Mouse (Mus musculus): ENCODE results near the gene Hemk1. TPM values are rescaled to one million over a fixed set of nuclear protein-coding genes. Genes with fewer than 3 reads are reported as not detected.

The Hemk1 gene
- total RNA-seq (2021) = 10 to 100 TPM; 20.4 to 22.7 TPM
- long read RNA-seq, experiment 1, transcript Hemk1-201 (11 exons, 2,192 nt) = major isoform, 8 of 20 reads
- long read RNA-seq, experiment 1, partial matches to known transcripts = 6 of 20 reads
- long read RNA-seq, experiment 1, other reads (novel, unspliced or antisense) = 5 of 20 reads
- long read RNA-seq, experiment 2, transcript Hemk1-201 (11 exons, 2,192 nt) = major isoform, 6 of 15 reads
- long read RNA-seq, experiment 2, partial matches to known transcripts = 4 of 15 reads
- long read RNA-seq, experiment 2, other reads (novel, unspliced or antisense) = 4 of 15 reads

- peak; percentile 80 to 86 for DNase-seq
Measured at GRCm38 (mm10) chr9:107338172-107338883, at the start of gene Hemk1. Gene Hemk1, minus strand, starts transcription at chr9:107338350.

GRCm38 (mm10) chr9:107387708-107388107 is 49.6 kb upstream of the Hemk1 start:
- DNase-seq = no peak

GRCm38 (mm10) chr9:107386722-107387121 is 48.6 kb upstream of the Hemk1 start:
- DNase-seq = no peak

GRCm38 (mm10) chr9:107384396-107384795 is 46.2 kb upstream of the Hemk1 start:
- no peak for DNase-seq

- DNase-seq = peak; percentile 54 to 64
Measured at GRCm38 (mm10) chr9:107381723-107382122, 43.6 kb upstream of the Hemk1 start.

- DNase-seq = no peak
Measured at GRCm38 (mm10) chr9:107377961-107378512, 39.9 kb upstream of the Hemk1 start.

GRCm38 (mm10) chr9:107375451-107375850 is 37.3 kb upstream of the Hemk1 start:
- DNase-seq = no peak

GRCm38 (mm10) chr9:107374623-107375022 is 36.5 kb upstream of the Hemk1 start:
- DNase-seq = peak in 1 of 2 experiments; percentile 7

GRCm38 (mm10) chr9:107372441-107372840 is 34.3 kb upstream of the Hemk1 start:
- no peak for DNase-seq

GRCm38 (mm10) chr9:107370106-107370463 is 31.9 kb upstream of the Hemk1 start:
- no peak for DNase-seq

- no peak for DNase-seq
Measured at GRCm38 (mm10) chr9:107369270-107370105, 31.3 kb upstream of the Hemk1 start.

GRCm38 (mm10) chr9:107368302-107368701 is 30.2 kb upstream of the Hemk1 start:
- no peak for DNase-seq

GRCm38 (mm10) chr9:107366644-107367043 is 28.5 kb upstream of the Hemk1 start:
- DNase-seq = peak; percentile 38 to 83

GRCm38 (mm10) chr9:107360989-107361388 is 22.8 kb upstream of the Hemk1 start:
- DNase-seq = no peak

- DNase-seq = peak; percentile 49 to 92
Measured at GRCm38 (mm10) chr9:107357651-107358050, 19.5 kb upstream of the Hemk1 start.

GRCm38 (mm10) chr9:107355870-107356765 is 18.0 kb upstream of the Hemk1 start:
- DNase-seq = peak; percentile 51 to 77

GRCm38 (mm10) chr9:107354826-107355225 is 16.7 kb upstream of the Hemk1 start:
- no peak for DNase-seq

GRCm38 (mm10) chr9:107349321-107349720 is 11.2 kb upstream of the Hemk1 start:
- DNase-seq = no peak

- peak in 1 of 2 experiments; percentile 49 for DNase-seq
Measured at GRCm38 (mm10) chr9:107347586-107348183, 9.5 kb upstream of the Hemk1 start.

GRCm38 (mm10) chr9:107346081-107346480 is 7.9 kb upstream of the Hemk1 start:
- no peak for DNase-seq

GRCm38 (mm10) chr9:107344027-107344426 is 5.9 kb upstream of the Hemk1 start:
- DNase-seq = no peak
